Mouse (Mus musculus): ENCODE measurements around the gene Anks3.

Anks3 gene

DNA sequence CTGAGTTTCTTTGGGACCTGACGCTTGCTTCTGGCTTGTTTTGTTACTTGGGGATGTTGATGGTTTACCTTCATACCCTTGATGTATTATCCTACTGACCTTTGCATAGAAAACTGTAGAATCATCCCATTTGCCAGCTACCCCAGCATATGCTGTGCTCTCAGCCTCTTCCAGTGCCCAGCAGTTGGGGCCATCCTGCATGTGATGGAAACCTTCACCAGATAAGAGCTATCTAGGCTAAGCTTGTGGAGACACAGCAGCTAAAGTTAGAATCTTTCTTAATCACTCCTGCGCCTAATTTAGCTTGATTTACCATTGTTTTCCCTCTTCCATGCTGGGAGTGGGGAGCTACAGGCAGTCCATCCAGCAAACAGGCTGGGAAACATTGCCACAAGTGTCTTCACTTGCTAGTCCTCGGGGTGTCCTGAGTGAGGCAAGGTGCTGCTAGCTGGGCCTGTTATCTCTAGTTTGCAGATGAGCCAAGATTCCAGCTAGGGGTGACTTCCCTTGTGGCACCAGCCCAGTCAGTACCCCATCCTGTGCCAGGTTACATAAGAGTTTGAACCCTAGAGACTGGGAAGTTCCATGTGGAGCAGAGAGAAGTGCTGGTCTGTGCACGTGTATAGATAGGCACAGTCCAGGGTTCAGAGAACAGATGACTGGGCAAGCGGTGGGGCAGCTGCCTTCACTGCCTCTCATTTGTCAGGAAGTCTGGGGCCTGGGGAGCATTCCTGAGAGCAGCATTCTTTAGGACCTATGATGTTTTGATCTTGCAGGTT lies 67.6 kb downstream of the Anks3 start:
- no peak for DNase-seq (ENCODE audit: low spot score)

DNA sequence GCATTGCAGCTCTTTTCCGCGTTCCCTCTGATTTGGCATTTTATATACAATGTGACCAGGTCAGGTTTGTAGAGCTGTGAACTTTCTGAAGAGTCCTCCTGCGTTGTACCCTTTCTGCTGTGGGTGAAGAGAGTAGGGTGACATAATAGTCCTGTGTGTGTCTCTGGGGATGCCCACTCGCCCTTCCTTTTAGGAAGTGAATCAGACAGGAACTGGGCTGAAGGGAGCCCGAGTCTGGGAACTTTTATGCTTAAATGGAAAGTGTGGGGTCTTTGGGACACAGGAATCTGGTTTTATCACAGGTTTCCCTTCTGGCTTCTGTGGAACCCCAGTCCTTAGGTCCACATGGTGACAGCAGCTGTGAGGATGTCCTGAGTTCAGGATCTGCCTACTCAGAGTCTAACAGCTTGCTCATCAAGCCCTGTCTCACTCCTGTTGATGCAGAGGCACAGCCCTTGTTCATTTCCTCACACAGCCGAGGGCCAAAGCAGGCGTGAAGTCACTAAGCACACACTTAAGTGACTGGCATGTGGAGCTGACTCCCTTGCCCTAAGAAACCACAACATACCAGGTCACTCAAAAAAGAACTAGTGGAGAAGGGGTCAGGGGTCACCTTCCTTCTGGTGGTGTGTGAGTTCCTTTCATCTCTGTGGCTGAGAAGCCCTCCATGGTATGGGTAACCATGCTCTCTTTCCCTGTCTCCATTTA lies 69.7 kb downstream of the Anks3 start:
- no peak for DNase-seq (ENCODE audit: low spot score)

DNA sequence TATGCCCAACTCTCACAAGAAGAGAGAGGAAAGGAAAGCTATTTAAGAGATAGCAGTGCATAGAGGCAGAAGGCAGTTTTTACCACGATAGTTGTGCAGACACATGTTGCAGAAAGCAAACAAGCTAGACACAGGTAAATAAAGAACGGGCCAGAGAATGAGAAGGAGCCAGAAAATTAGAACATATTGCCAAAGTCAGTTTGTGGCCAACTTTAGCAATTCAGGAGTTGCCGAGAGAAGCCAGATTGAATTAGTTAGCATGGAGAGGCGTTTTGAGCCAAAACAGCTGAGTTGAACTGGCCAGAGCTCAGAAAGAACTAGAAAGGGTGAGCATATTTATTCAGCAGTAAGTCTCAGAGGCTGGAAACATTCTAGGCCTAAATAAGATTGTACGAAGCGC lies 71.8 kb downstream of the Anks3 start:
- no peak for DNase-seq (ENCODE audit: low spot score)

All from layer of hippocampus, adult 11-12 months (tissue).